Mouse (Mus musculus): Measurements from ENCODE around the gene Gm4297. TPM values are rescaled to one million over a fixed set of nuclear protein-coding genes. Genes with fewer than 3 reads are reported as not detected.
"Not testable (repeated sequence)": the region's sequence is repeated elsewhere in the genome, so short reads cannot be mapped to it uniquely, and the experiment has no call there.

Gm4297 gene
- total RNA-seq (2014; rRNA removed) (not detected in 2 replicates), polyA plus RNA-seq (2015; fragmentation: Nextera tagmentation; extraction: Ambion mirVana) (not detected in 2 replicates)

DNA sequence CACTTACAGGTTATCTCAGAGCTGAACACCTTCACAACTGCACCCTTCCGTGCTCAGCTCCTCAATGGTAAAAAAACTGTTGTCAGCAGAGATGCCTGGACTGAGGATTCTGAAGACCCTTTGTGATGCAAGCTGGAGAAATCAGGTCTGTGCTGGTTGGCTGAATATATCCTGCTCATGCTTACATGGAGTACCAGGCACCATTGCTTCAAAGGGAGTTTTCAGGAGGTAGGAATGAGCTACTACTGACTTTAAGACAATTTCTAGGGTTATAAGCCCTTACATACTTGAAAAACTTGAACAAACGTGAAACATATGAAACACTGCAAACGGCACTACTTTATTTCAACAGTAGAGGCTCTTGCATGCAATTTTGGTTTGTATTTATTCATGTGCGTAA lies at the start of gene Gm4297:
Gm4297 (minus strand) TSS at position 101 of the 400 bp plus-strand sequence.
- H3K4me2 ChIP-seq (ENCODE audit: low read depth); ATAC-seq; H3K9ac ChIP-seq; DNase-seq; H3K4me3 ChIP-seq (ENCODE audit: low read depth, low read length); H3K36me3 ChIP-seq (ENCODE audit: insufficient read depth); H3K4me1 ChIP-seq (ENCODE audit: insufficient read depth); H3K27ac ChIP-seq (ENCODE audit: low read depth, low read length); H3K27me3 ChIP-seq (ENCODE audit: insufficient read depth, low read length); H3K9me3 ChIP-seq (ENCODE audit: low read length): not testable (repeated sequence)
- 86% methylated on average over 4 of the region's 4 CpGs for WGBS

Small RNA genes within 50 kb of the gene (microRNA-seq; reads per million reads assigned to microRNA genes)
- gene Gm27839, result 0 reads per million in 2 experiments
- gene Gm27910, result 0 reads per million in 2 experiments

Other genes with a start within 250 kb of the Gm4297 start
- gene Gm5934, start 74.1 kb downstream of the Gm4297 start, total RNA-seq (2014; rRNA removed), result not detected in 2 replicates
- not detected in 2 replicates for gene Gm5934, start 74.1 kb downstream of the Gm4297 start, polyA plus RNA-seq (2015; fragmentation: Nextera tagmentation; extraction: Ambion mirVana)
- gene Gm5935, start 200.3 kb upstream of the Gm4297 start, total RNA-seq (2014; rRNA removed), result not detected in 2 replicates
- gene Gm5935, start 200.3 kb upstream of the Gm4297 start, polyA plus RNA-seq (2015; fragmentation: Nextera tagmentation; extraction: Ambion mirVana), result not detected in 2 replicates